Mouse (Mus musculus) embryo, embryonic 10 days (tissue): ENCODE results near the gene Prkcg.
"Not testable (repeated sequence)": the region's sequence is repeated elsewhere in the genome, so short reads cannot be mapped to it uniquely, and the experiment has no call there.

ENCODE experiments used
- DNase-seq: peaks from one replicate; pipeline ENCODE4 v3.0.0-alpha.2; 2015; ENCODE audit warnings: low spot score

Prkcg gene

GRCm38 (mm10) chr7:3288976-3289970, at the start of gene Prkcg, which contains the start of gene Myadm:
TSS of gene Prkcg (plus strand) at chr7:3289179.
TSS of gene Myadm (plus strand) at chr7:3289080.
- peak; percentile 80 for DNase-seq

- no peak for DNase-seq
Measured at GRCm38 (mm10) chr7:3239193-3239592, 49.8 kb upstream of the Prkcg start.

- no peak for DNase-seq
Measured at GRCm38 (mm10) chr7:3260701-3261100, 28.3 kb upstream of the Prkcg start.

GRCm38 (mm10) chr7:3261446-3261845, 27.5 kb upstream of the Prkcg start:
- no peak for DNase-seq

- DNase-seq, result peak; percentile 51
Measured at GRCm38 (mm10) chr7:3262789-3263188, 26.2 kb upstream of the Prkcg start.

GRCm38 (mm10) chr7:3264390-3265022, 24.5 kb upstream of the Prkcg start:
- peak; percentile 41 for DNase-seq

GRCm38 (mm10) chr7:3265311-3265710, 23.7 kb upstream of the Prkcg start:
- no peak for DNase-seq

GRCm38 (mm10) chr7:3267261-3267660, 21.7 kb upstream of the Prkcg start:
- DNase-seq, result no peak

GRCm38 (mm10) chr7:3267888-3268287, 21.1 kb upstream of the Prkcg start:
- no peak for DNase-seq

- DNase-seq, result no peak
Measured at GRCm38 (mm10) chr7:3268291-3268690, 20.7 kb upstream of the Prkcg start.

GRCm38 (mm10) chr7:3272206-3272605, 16.8 kb upstream of the Prkcg start:
- DNase-seq, result no peak

GRCm38 (mm10) chr7:3275455-3276170, 13.4 kb upstream of the Prkcg start:
- no peak for DNase-seq

GRCm38 (mm10) chr7:3276781-3277180, 12.2 kb upstream of the Prkcg start:
- not testable (repeated sequence) for DNase-seq

GRCm38 (mm10) chr7:3280080-3280653, 8.8 kb upstream of the Prkcg start:
- no peak for DNase-seq

GRCm38 (mm10) chr7:3280654-3281153, 8.3 kb upstream of the Prkcg start:
- DNase-seq, result no peak

- no peak for DNase-seq
Measured at GRCm38 (mm10) chr7:3281741-3282140, 7.2 kb upstream of the Prkcg start.

- DNase-seq, result no peak
Measured at GRCm38 (mm10) chr7:3283081-3283875, 5.7 kb upstream of the Prkcg start.

GRCm38 (mm10) chr7:3284604-3285003, 4.4 kb upstream of the Prkcg start:
- no peak for DNase-seq

GRCm38 (mm10) chr7:3286036-3286435, 2.9 kb upstream of the Prkcg start:
- no peak for DNase-seq

GRCm38 (mm10) chr7:3287186-3287585, 1.8 kb upstream of the Prkcg start:
- DNase-seq, result no peak
